ENCODE assay signal across 35 mouse cellular contexts in genomic region chr12:57554091-57554490, GRCm38 (mm10). TPM values are rescaled to one million over a fixed set of nuclear protein-coding genes. Genes with fewer than 3 reads are reported as not detected.
"Had no signal": no experiment of that assay in that cellular context is flagged by ENCODE, and none has a peak within 500 bp of the region (broad histone marks: within the 10 kb centered on the region; RNA-seq: fewer than 3 reads in every experiment).

No protein-coding gene starts in this region.

- H3K27ac ChIP-seq: embryonic facial prominence, embryonic 10.5 days; embryonic facial prominence, embryonic 12.5 days; embryonic facial prominence, embryonic 13.5 days; embryonic facial prominence, embryonic 15.5 days; forebrain, embryonic 10.5 days; forebrain, embryonic 12.5 days; forebrain, embryonic 13.5 days; forebrain, embryonic 15.5 days; gastrocnemius, adult 2 months; heart, adult 2 months had no signal

- H3K4me2 ChIP-seq: embryonic facial prominence, embryonic 12.5 days; embryonic facial prominence, embryonic 13.5 days; embryonic facial prominence, embryonic 15.5 days; forebrain, embryonic 12.5 days; forebrain, embryonic 13.5 days; forebrain, embryonic 15.5 days had no signal

- DNase-seq: cerebellum, adult 2 months; cerebellum, adult 8-10 months; cerebellum, adult 9-10 months; cerebellum, adult 9-11 months; cerebellum, postnatal 10 days; cerebellum, postnatal 14 days; cerebellum, postnatal 25 days; cerebellum, postnatal 36 days; embryo, embryonic 11 days; forebrain, postnatal 0 days; gastrocnemius, adult 2 months; gastrocnemius, postnatal 10 days; gastrocnemius, postnatal 14 days; gastrocnemius, postnatal 25 days; gastrocnemius, postnatal 36 days; heart, adult 18-20 months; heart, adult 2 months had no signal

- ATAC-seq: forebrain, embryonic 13.5 days; forebrain, embryonic 15.5 days; forebrain, embryonic 16.5 days; forebrain, postnatal 0 days had no signal

- H3K9me3 ChIP-seq: embryonic facial prominence, embryonic 10.5 days; embryonic facial prominence, embryonic 12.5 days; embryonic facial prominence, embryonic 13.5 days; embryonic facial prominence, embryonic 15.5 days; forebrain, embryonic 10.5 days; forebrain, embryonic 12.5 days; forebrain, embryonic 13.5 days; forebrain, embryonic 15.5 days had no signal

- H3K4me1 ChIP-seq: embryonic facial prominence, embryonic 12.5 days; forebrain, embryonic 12.5 days; forebrain, embryonic 13.5 days had no signal

- H3K4me3 ChIP-seq: embryonic facial prominence, embryonic 10.5 days; embryonic facial prominence, embryonic 12.5 days; embryonic facial prominence, embryonic 13.5 days; embryonic facial prominence, embryonic 15.5 days; erythroblast, embryonic 14.5 days; forebrain, embryonic 10.5 days; forebrain, embryonic 12.5 days; forebrain, embryonic 13.5 days; forebrain, embryonic 15.5 days; gastrocnemius, adult 2 months; heart, adult 2 months had no signal

- H3K36me3 ChIP-seq: embryonic facial prominence, embryonic 10.5 days; embryonic facial prominence, embryonic 12.5 days; embryonic facial prominence, embryonic 13.5 days; embryonic facial prominence, embryonic 15.5 days; forebrain, embryonic 10.5 days; forebrain, embryonic 12.5 days; forebrain, embryonic 15.5 days had no signal

- H3K9ac ChIP-seq: embryonic facial prominence, embryonic 12.5 days; embryonic facial prominence, embryonic 13.5 days; embryonic facial prominence, embryonic 15.5 days; forebrain, embryonic 12.5 days; forebrain, embryonic 13.5 days; forebrain, embryonic 15.5 days; forebrain, postnatal 0 days had no signal

RNA-seq across cellular contexts. Expression of gene Foxa1, which starts 7.4 kb away (rescaled TPM):
- total RNA-seq: common myeloid progenitor, adult 5-6 weeks; gastrocnemius, adult 18-20 months; gastrocnemius, adult 2 months; gastrocnemius, adult 8-10 months; gastrocnemius, postnatal 10 days; gastrocnemius, postnatal 14 days; gastrocnemius, postnatal 25 days; gastrocnemius, postnatal 36 days; gastrocnemius, postnatal 4 days; granulocyte monocyte progenitor cell, adult 5-6 weeks; heart, adult 2 months had no signal
- polyA plus RNA-seq: cortical plate, adult 2 months; erythroblast, embryonic 14.5 days; frontal cortex, adult 2 months had no signal

RNA-seq across cellular contexts. Expression of gene Ttc6, which starts 9.8 kb away (rescaled TPM):
- total RNA-seq: common myeloid progenitor, adult 5-6 weeks; gastrocnemius, adult 18-20 months; gastrocnemius, adult 2 months; gastrocnemius, adult 8-10 months; gastrocnemius, postnatal 10 days; gastrocnemius, postnatal 14 days; gastrocnemius, postnatal 25 days; gastrocnemius, postnatal 36 days; gastrocnemius, postnatal 4 days; granulocyte monocyte progenitor cell, adult 5-6 weeks; heart, adult 2 months; heart, adult 8-10 months had no signal
- polyA plus RNA-seq: cerebellum, adult 2 months; erythroblast, embryonic 14.5 days had no signal
